Mouse (Mus musculus): Measurements from ENCODE around the gene Gtf2e1. TPM values are rescaled to one million over a fixed set of nuclear protein-coding genes. Genes with fewer than 3 reads are reported as not detected.

Gene Gtf2e1
- 11.5 and 11.8 TPM in 2 replicates for polyA plus RNA-seq (2021; fragmentation: Nextera tagmentation)
- long read RNA-seq, experiment 1, transcript Gtf2e1-201 (5 exons, 3,084 nt), result major isoform, 103 of 148 reads
- long read RNA-seq, experiment 1, partial matches to known transcripts, result 20 of 148 reads
- long read RNA-seq, experiment 1, other reads (novel, unspliced or antisense), result 25 of 148 reads
- long read RNA-seq, experiment 2, transcript Gtf2e1-201 (5 exons, 3,084 nt), result major isoform, 9 of 16 reads
- long read RNA-seq, experiment 2, partial matches to known transcripts, result 7 of 16 reads
- long read RNA-seq, experiment 2, other reads (novel, unspliced or antisense), result 0 of 16 reads

DNA sequence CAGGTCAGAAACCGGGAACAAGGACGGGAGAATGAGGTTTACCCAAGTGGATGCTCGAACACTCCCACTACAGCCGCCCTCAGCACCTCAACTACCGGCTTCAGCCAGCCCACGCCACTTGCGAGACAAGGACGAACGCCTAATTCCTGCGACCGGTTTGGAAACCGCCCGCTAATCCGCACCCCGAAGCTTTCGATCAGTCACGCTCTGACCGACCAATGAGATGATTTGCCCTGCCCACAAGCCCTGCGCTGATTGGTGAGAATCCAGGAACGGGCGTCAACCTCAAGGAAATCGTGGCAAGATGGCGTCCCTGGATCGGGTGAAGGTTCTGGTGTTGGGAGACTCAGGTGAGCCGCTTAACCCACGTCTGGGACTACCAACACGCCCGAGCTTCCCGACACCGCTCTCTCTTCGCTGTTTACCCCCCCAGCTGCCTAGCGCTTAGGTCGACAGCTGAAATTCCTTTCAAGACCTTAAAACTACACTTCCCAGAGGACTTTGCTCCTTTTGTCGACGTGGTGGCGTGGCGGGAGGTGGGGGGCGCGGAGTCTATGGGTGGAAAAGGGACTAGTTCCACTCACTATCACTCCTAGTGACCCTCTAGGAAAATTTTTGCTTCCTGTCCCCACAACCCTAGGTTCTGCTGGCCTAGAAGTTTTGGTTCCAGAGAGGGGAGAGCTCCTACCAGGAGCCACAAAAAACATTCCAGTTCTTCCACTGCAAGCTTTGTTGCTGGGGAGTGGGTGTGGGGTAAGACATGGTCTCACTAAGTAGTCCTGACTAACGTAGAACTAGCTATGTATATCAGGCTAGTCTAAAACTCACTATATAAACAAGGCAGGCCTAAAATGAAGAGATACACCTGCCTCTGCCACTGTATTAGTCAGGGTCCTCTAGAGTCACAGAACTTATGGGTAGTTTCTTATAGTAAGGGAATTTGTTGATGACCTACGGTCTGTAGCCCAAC lies at the start of gene Gtf2e1, which contains the start of gene Rabl3:
Gene Gtf2e1, minus strand, starts transcription at position 179 of the 970 bp plus-strand sequence.
Gene Rabl3, plus strand, starts transcription at position 275 of the 970 bp plus-strand sequence.

DNA sequence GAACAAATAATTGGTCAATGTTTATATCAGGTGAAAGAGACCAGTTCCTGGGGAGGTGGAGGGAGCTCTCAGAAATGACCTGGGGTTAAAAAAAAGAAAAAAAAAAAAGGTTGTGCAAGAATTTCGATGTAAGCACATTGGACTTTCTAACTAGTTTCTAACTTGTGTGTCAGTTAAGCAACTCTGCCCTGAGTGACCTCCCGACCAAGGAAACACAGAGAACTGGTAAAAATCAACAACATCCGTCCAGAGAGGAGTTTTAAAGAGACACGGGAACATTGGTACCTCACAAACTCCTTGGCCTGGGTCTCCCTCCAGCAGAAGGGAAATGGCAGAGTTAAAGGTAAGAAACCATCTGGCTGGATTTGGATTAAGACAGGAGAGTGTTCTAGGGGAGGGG lies 40.4 kb upstream of the Gtf2e1 start, which contains the start of gene Hgd:
Gene Hgd, plus strand, starts transcription at position 160 of the 400 bp plus-strand sequence.

Other genes with a start within 250 kb of the Gtf2e1 start
- 15.4 and 21.8 TPM in 2 replicates for gene Stxbp5l, start 154.8 kb downstream of the Gtf2e1 start, polyA plus RNA-seq (2021; fragmentation: Nextera tagmentation)
- 8.2 and 8.6 TPM in 2 replicates for gene Rabl3, start 96 bp upstream of the Gtf2e1 start, polyA plus RNA-seq (2021; fragmentation: Nextera tagmentation)
- gene Hgd, start 40.4 kb upstream of the Gtf2e1 start, polyA plus RNA-seq (2021; fragmentation: Nextera tagmentation), result 0.26 TPM in 1 of 2 replicates, not detected in the other
- gene Ndufb4, start 114.7 kb upstream of the Gtf2e1 start, polyA plus RNA-seq (2021; fragmentation: Nextera tagmentation), result 292 and 297 TPM in 2 replicates
- gene Fstl1, start 237.1 kb upstream of the Gtf2e1 start, polyA plus RNA-seq (2021; fragmentation: Nextera tagmentation), result 16.0 and 21.7 TPM in 2 replicates